Mouse (Mus musculus): ENCODE measurements at regions not wholly inside any gene's neighbourhood (a gene's known extent, or its start where the extent isn't known, plus 50 kb on each side); places are given as distances from the start of the nearest gene placed in this dataset.

GRCm38 (mm10) chr1:190365126-190365525 lies 194.6 kb upstream of the Prox1 start:
- no peaks in the 10 kb centered on the region for H3K27me3 ChIP-seq (ENCODE audit: insufficient read depth, low read length)
- no peak for DNase-seq
- 84% methylated on average over 11 of the region's 11 CpGs for WGBS
- no peak overlapping the region for H3K9ac ChIP-seq
- no peaks in the 10 kb centered on the region for H3K9me3 ChIP-seq (ENCODE audit: low read depth, low read length)
- H3K4me2 ChIP-seq, result no peak overlapping the region
- H3K4me1 ChIP-seq (ENCODE audit: insufficient read depth), result no peaks in the 10 kb centered on the region
- no peaks in the 10 kb centered on the region for H3K36me3 ChIP-seq (ENCODE audit: insufficient read depth)
- no peak overlapping the region for H3K4me3 ChIP-seq (ENCODE audit: low read depth, low read length)
- no peak for TF ChIP-seq CTCF (IDR thresholded peaks at IDR 0.05; ENCODE audit: low read depth)
- no peak for ATAC-seq (ENCODE audit: insufficient read depth)
- no peak overlapping the region for H3K27ac ChIP-seq (ENCODE audit: low read depth)

DNA sequence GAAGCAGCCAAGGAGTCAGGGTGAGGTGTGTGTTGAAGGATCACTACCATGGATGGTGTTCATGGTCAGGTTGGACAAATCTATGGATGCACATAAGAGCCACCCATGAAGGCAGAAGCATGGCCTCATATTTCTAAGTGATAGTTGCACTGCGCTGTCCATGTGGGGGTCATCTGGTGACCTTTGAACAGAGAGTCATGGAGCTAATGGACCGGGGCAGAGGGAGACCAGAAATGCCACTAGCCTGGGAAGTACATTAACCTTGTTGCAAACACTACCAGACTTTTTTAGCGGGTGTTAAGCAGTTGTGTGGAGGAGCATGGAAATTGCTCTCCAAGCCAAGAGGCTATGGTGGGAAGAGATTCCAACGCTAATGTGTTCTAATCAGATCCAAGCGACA lies 190.1 kb upstream of the Prox1 start:
- WGBS, result 87% methylated on average over 5 of the region's 5 CpGs

GRCm38 (mm10) chr1:190357779-190358178 lies 187.3 kb upstream of the Prox1 start:
- ATAC-seq (ENCODE audit: insufficient read depth), result no peak
- Histone ChIP-seq H3K9ac (no peak overlapping the region), H3K36me3 (ENCODE audit: insufficient read depth) (no peaks in the 10 kb centered on the region), H3K4me1 (ENCODE audit: insufficient read depth) (no peaks in the 10 kb centered on the region), H3K27ac (ENCODE audit: low read depth) (no peak overlapping the region), H3K4me2 (no peak overlapping the region), H3K27me3 (ENCODE audit: insufficient read depth, low read length) (no peaks in the 10 kb centered on the region), H3K4me3 (ENCODE audit: low read depth, low read length) (no peak overlapping the region), H3K9me3 (ENCODE audit: low read depth, low read length) (no peaks in the 10 kb centered on the region)
- no peak for DNase-seq
- WGBS, result 51% methylated on average over 5 of the region's 5 CpGs
- no peak for TF ChIP-seq CTCF (IDR thresholded peaks at IDR 0.05; ENCODE audit: low read depth)

More for the DNA sequence above, 190.1 kb upstream of the Prox1 start:
- no peaks in the 10 kb centered on the region for H3K9me3 ChIP-seq (ENCODE audit: low read depth, low read length)
- no peak overlapping the region for H3K4me3 ChIP-seq (ENCODE audit: low read depth, low read length)
- H3K9ac ChIP-seq, result no peak overlapping the region
- DNase-seq (no peak), ATAC-seq (ENCODE audit: insufficient read depth) (no peak)
- no peak overlapping the region for H3K27ac ChIP-seq (ENCODE audit: low read depth)
- H3K27me3 ChIP-seq (ENCODE audit: insufficient read depth, low read length), result no peaks in the 10 kb centered on the region
- no peak for TF ChIP-seq CTCF (IDR thresholded peaks at IDR 0.05; ENCODE audit: low read depth)
- H3K4me2 ChIP-seq, result no peak overlapping the region
- no peaks in the 10 kb centered on the region for H3K36me3 ChIP-seq (ENCODE audit: insufficient read depth)
- H3K4me1 ChIP-seq (ENCODE audit: insufficient read depth), result no peaks in the 10 kb centered on the region

GRCm38 (mm10) chr1:190347610-190348009 lies 177.1 kb upstream of the Prox1 start:
- Histone ChIP-seq H3K9me3 (ENCODE audit: low read depth, low read length) (no peaks in the 10 kb centered on the region), H3K27ac (ENCODE audit: low read depth) (no peak overlapping the region), H3K9ac (no peak overlapping the region), H3K36me3 (ENCODE audit: insufficient read depth) (no peaks in the 10 kb centered on the region), H3K4me1 (ENCODE audit: insufficient read depth) (no peaks in the 10 kb centered on the region), H3K27me3 (ENCODE audit: insufficient read depth, low read length) (no peaks in the 10 kb centered on the region), H3K4me2 (no peak overlapping the region), H3K4me3 (ENCODE audit: low read depth, low read length) (no peak overlapping the region)
- WGBS, result 71% methylated on average over 5 of the region's 5 CpGs
- DNase-seq (no peak), ATAC-seq (ENCODE audit: insufficient read depth) (no peak)
- no peak for TF ChIP-seq CTCF (IDR thresholded peaks at IDR 0.05; ENCODE audit: low read depth)

DNA sequence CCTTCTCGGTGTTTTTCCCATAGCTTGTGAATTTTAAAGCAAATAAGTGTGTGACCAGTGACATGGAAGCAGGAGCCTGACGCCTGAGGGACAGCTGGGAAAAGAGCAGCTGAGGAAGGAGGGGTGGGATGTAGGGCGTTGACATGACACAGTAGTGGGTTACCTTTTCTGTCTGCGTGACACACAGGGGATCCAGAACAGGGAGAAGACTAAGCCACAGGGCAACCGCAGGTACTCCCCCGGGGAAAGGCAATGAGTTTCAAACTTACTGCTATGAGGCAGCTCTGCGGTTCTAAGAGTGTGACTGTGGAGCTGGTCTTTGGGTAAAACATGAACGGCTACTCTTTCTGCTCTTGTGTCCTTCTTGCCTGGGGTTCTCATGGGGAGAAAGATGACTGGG lies 170.2 kb upstream of the Prox1 start:
- Histone ChIP-seq H3K27ac (ENCODE audit: low read depth) (no peak overlapping the region), H3K36me3 (ENCODE audit: insufficient read depth) (no peaks in the 10 kb centered on the region), H3K9ac (no peak overlapping the region), H3K4me1 (ENCODE audit: insufficient read depth) (no peaks in the 10 kb centered on the region), H3K4me3 (ENCODE audit: low read depth, low read length) (no peak overlapping the region), H3K4me2 (no peak overlapping the region), H3K27me3 (ENCODE audit: insufficient read depth, low read length) (no peaks in the 10 kb centered on the region), H3K9me3 (ENCODE audit: low read depth, low read length) (no peaks in the 10 kb centered on the region)
- ATAC-seq (ENCODE audit: insufficient read depth) (no peak), DNase-seq (no peak)
- no peak for TF ChIP-seq CTCF (IDR thresholded peaks at IDR 0.05; ENCODE audit: low read depth)
- WGBS, result 76% methylated on average over 8 of the region's 8 CpGs

- H3K4me1 ChIP-seq (ENCODE audit: insufficient read depth), result no peaks in the 10 kb centered on the region
- peak; percentile 5 for DNase-seq
- ATAC-seq (ENCODE audit: insufficient read depth), result no peak
- no peak overlapping the region for H3K27ac ChIP-seq (ENCODE audit: low read depth)
- no peaks in the 10 kb centered on the region for H3K9me3 ChIP-seq (ENCODE audit: low read depth, low read length)
- H3K4me3 ChIP-seq (ENCODE audit: low read depth, low read length), result no peak overlapping the region
- whole genome bisulfite sequencing, result 31% methylated on average over 2 of the region's 2 CpGs
- no peaks in the 10 kb centered on the region for H3K36me3 ChIP-seq (ENCODE audit: insufficient read depth)
- no peak for TF ChIP-seq CTCF (IDR thresholded peaks at IDR 0.05; ENCODE audit: low read depth)
- no peak overlapping the region for H3K4me2 ChIP-seq
- no peaks in the 10 kb centered on the region for H3K27me3 ChIP-seq (ENCODE audit: insufficient read depth, low read length)
- no peak overlapping the region for H3K9ac ChIP-seq
Observed at GRCm38 (mm10) chr1:190334471-190334870, 164.0 kb upstream of the Prox1 start.

DNA sequence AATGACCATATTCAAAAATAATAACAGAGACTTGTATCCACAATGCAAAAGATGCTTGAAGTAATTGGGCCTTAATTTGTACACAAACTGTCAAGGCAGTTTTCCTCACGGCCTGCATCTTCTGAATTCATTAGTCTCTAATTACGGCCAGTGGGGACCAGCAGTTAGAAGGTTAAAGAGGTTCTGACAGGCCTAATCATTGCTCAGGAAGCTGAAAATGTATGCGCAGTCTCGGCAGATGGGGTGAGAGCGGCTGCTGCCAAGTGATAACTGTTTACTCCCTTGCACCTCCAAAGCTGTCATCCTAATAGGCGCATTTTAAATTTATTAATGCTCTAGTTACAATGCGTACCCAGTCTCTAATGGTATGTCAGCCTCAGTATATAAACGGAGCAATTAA lies 163.5 kb upstream of the Prox1 start:
- Histone ChIP-seq H3K9me3 (ENCODE audit: low read depth, low read length) (no peaks in the 10 kb centered on the region), H3K27me3 (ENCODE audit: insufficient read depth, low read length) (no peaks in the 10 kb centered on the region), H3K9ac (no peak overlapping the region), H3K4me1 (ENCODE audit: insufficient read depth) (no peaks in the 10 kb centered on the region), H3K36me3 (ENCODE audit: insufficient read depth) (no peaks in the 10 kb centered on the region), H3K4me2 (no peak overlapping the region), H3K4me3 (ENCODE audit: low read depth, low read length) (no peak overlapping the region), H3K27ac (ENCODE audit: low read depth) (no peak overlapping the region)
- no peak for ATAC-seq (ENCODE audit: insufficient read depth)
- no peak for DNase-seq
- no peak for TF ChIP-seq CTCF (IDR thresholded peaks at IDR 0.05; ENCODE audit: low read depth)
- WGBS, result 46% methylated on average over 8 of the region's 8 CpGs

- Histone ChIP-seq H3K27me3 (ENCODE audit: insufficient read depth, low read length) (no peaks in the 10 kb centered on the region), H3K4me3 (ENCODE audit: low read depth, low read length) (no peak overlapping the region), H3K4me1 (ENCODE audit: insufficient read depth) (no peaks in the 10 kb centered on the region), H3K27ac (ENCODE audit: low read depth) (no peak overlapping the region), H3K9ac (no peak overlapping the region), H3K4me2 (no peak overlapping the region), H3K36me3 (ENCODE audit: insufficient read depth) (no peaks in the 10 kb centered on the region), H3K9me3 (ENCODE audit: low read depth, low read length) (no peaks in the 10 kb centered on the region)
- ATAC-seq (ENCODE audit: insufficient read depth) (no peak), DNase-seq (no peak)
- 60% methylated on average over 3 of the region's 3 CpGs for WGBS
- TF ChIP-seq CTCF (IDR thresholded peaks at IDR 0.05; ENCODE audit: low read depth), result no peak
Observed at GRCm38 (mm10) chr1:190332001-190332400, 161.5 kb upstream of the Prox1 start.
